Mouse (Mus musculus) left cerebral cortex, postnatal 4 days (tissue): ENCODE data around the gene Zbed3. TPM values are rescaled to one million over a fixed set of nuclear protein-coding genes. Genes with fewer than 3 reads are reported as not detected.

Experiments
- DNase-seq: peaks from one replicate; pipeline ENCODE4 v3.0.0-alpha.2; 2022
- intact Hi-C: fragments of 180-260 bp; cut with DNase I; formaldehyde crosslinking; loops from one replicate; pipeline ENCODE4 v1.15.1; 2025
- total RNA-seq, 2 experiments: library from RNA; stranded (reverse); gene quantifications; 2 replicates each; pipeline ENCODE4 v1.2.3; 2021

Zbed3 gene
- 10 to 100 TPM; 17.4 to 20.0 TPM for total RNA-seq

GRCm38 (mm10) chr13:95323400-95323799 lies at the start of gene Zbed3:
Gene Zbed3 (plus strand): TSS chr13:95323612.
- DNase-seq: no peak
- intact Hi-C loops: no loop called here

- no peak for DNase-seq
- intact Hi-C loops: no loop called here
Measured at GRCm38 (mm10) chr13:95278426-95279025, 44.9 kb upstream of the Zbed3 start.

- intact Hi-C loops: loop anchor here (10.0 kb wide), 1 partner anchor 217 kb away; no protein-coding TSS in a partner anchor
Measured at GRCm38 (mm10) chr13:95281740-95282673, 41.4 kb upstream of the Zbed3 start.

GRCm38 (mm10) chr13:95286989-95287388 lies 36.4 kb upstream of the Zbed3 start:
- intact Hi-C loops: loop anchor here (5.0 to 10.0 kb wide), 2 partner anchors 222 to 270 kb away; no protein-coding TSS in a partner anchor

More at GRCm38 (mm10) chr13:95281740-95282673, 41.4 kb upstream of the Zbed3 start:
- DNase-seq: peak; percentile 33

GRCm38 (mm10) chr13:95288027-95288426 lies 35.4 kb upstream of the Zbed3 start:
- DNase-seq: no peak
- intact Hi-C loops: loop anchor here (5.0 to 10.0 kb wide), 2 partner anchors 223 to 271 kb away; no protein-coding TSS in a partner anchor

More at GRCm38 (mm10) chr13:95286989-95287388, 36.4 kb upstream of the Zbed3 start:
- peak; percentile 77 for DNase-seq

- no peak for DNase-seq
- intact Hi-C loops: no loop called here
Measured at GRCm38 (mm10) chr13:95291983-95292382, 31.4 kb upstream of the Zbed3 start.

GRCm38 (mm10) chr13:95299956-95300355 lies 23.5 kb upstream of the Zbed3 start:
- intact Hi-C loops: no loop called here

GRCm38 (mm10) chr13:95306596-95306995 lies 16.8 kb upstream of the Zbed3 start:
- intact Hi-C loops: no loop called here
- DNase-seq: no peak

More at GRCm38 (mm10) chr13:95299956-95300355, 23.5 kb upstream of the Zbed3 start:
- DNase-seq: no peak

- intact Hi-C loops: no loop called here
- DNase-seq: no peak
Measured at GRCm38 (mm10) chr13:95307100-95307655, 16.2 kb upstream of the Zbed3 start.

GRCm38 (mm10) chr13:95312016-95312415 lies 11.4 kb upstream of the Zbed3 start:
- intact Hi-C loops: no loop called here
- DNase-seq: no peak

GRCm38 (mm10) chr13:95319153-95319552 lies 4.3 kb upstream of the Zbed3 start:
- no peak for DNase-seq
- intact Hi-C loops: no loop called here

- intact Hi-C loops: no loop called here
Measured at GRCm38 (mm10) chr13:95320451-95320850, 3.0 kb upstream of the Zbed3 start.

GRCm38 (mm10) chr13:95323950-95324625 lies 676 bp downstream of the Zbed3 start:
- intact Hi-C loops: no loop called here

More at GRCm38 (mm10) chr13:95320451-95320850, 3.0 kb upstream of the Zbed3 start:
- no peak for DNase-seq

GRCm38 (mm10) chr13:95324626-95325079 lies 1.2 kb downstream of the Zbed3 start:
- intact Hi-C loops: no loop called here
- no peak for DNase-seq

More at GRCm38 (mm10) chr13:95323950-95324625, 676 bp downstream of the Zbed3 start:
- peak; percentile 80 for DNase-seq

- intact Hi-C loops: no loop called here
- peak; percentile 84 for DNase-seq
Measured at GRCm38 (mm10) chr13:95325080-95325906, 1.9 kb downstream of the Zbed3 start.

GRCm38 (mm10) chr13:95325907-95326550 lies 2.6 kb downstream of the Zbed3 start:
- no peak for DNase-seq
- intact Hi-C loops: no loop called here

- intact Hi-C loops: no loop called here
- DNase-seq: peak; percentile 34
Measured at GRCm38 (mm10) chr13:95326611-95327344, 3.4 kb downstream of the Zbed3 start.

GRCm38 (mm10) chr13:95327345-95327741 lies 3.9 kb downstream of the Zbed3 start:
- DNase-seq: peak; percentile 86
- intact Hi-C loops: no loop called here
